Mouse (Mus musculus) mouse embryonic stem cell (cell line): ENCODE data around the gene Ptpa.

Experiments
- in situ Hi-C, 2 experiments: fragments of 300-500 bp; cut with MboI; formaldehyde crosslinking; loops; 1 replicate in 1 of 2; 3 replicates in 1 of 2; pipeline ENCODE4 v1.14.3; 2019 to 2020; ENCODE audit warnings: low sequenced_read_pairs in 2 of 2, low pct_unique_long_range_greater_than_20kb in 1 of 2, mixed read lengths in 1 of 2; ENCODE audit not compliant: unreplicated experiment in 1 of 2

The Ptpa gene

GRCm38 (mm10) chr2:30419112-30419511 lies 3.3 kb downstream of the Ptpa start:
- in situ Hi-C loops: no loop called here

DNA sequence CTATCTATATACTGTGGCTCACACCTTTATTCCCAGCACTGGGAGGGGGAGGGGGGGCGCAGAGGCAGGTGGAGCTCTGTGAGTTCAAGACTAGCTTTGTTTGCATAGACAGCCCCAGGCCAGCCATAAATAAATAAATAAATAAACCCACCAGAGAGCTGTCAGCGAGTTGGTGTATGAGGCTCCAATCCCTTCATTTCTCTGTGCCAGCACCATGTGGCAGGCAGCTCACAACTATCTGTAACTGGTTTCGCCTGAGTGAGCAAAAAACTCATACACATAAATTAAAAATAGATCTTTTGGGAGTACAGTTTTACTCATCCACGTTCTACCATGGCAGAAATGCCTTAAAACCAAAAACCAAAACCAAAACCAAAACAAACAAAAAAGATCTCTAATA lies 5.6 kb downstream of the Ptpa start:
- in situ Hi-C loops: no loop called here

- in situ Hi-C loops: no loop called here
Observed at GRCm38 (mm10) chr2:30429156-30429555, 13.3 kb downstream of the Ptpa start.

GRCm38 (mm10) chr2:30435326-30436155 lies 19.7 kb downstream of the Ptpa start:
- in situ Hi-C loops: loop anchor here in 1 of 2 experiments (10.0 kb wide), 1 partner anchor 359 kb away; no protein-coding TSS in a partner anchor

DNA sequence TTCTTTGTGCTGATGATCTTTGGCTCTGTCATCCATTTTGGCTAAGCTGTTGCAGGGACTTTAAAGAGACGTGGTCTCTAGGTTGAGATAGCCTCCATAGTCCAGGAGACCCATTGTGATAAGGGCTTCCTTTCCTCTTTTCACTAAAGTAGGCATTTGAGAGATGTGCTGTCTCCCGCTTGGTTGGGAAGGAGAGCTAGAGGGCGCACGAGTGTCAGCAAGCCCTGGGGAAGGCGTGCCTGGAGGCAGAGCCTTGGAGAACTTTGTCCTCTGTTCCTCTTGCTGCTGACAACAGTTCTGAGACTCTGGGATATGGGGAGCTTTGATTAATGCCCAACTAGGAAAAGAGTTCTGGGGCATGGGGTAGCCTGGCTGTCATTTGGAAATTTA lies 20.3 kb downstream of the Ptpa start:
- in situ Hi-C loops: loop anchor here in 1 of 2 experiments (10.0 kb wide), 1 partner anchor 359 kb away; no protein-coding TSS in a partner anchor

GRCm38 (mm10) chr2:30436809-30437208 lies 21.0 kb downstream of the Ptpa start:
- in situ Hi-C loops: loop anchor here in 1 of 2 experiments (10.0 kb wide), 1 partner anchor 358 kb away; no protein-coding TSS in a partner anchor

DNA sequence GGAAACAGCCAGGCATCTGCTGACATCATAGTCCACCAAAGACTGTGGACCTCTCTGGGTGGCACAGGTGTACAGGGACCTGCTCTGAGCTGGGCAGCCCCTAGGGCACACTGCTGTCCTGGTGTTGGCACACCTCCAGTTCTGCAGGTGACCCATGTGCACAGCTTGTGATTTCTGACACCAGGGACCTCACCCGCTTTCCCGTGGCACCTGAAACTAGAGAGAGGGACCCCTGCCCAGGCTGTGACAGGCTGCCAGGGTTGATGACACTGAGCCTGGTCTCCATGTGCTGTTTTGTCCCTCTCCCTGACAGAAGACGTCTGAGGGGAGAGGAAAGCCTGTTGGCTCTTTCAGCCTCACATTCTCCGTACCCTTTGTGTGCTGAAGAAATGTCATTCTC lies 22.0 kb downstream of the Ptpa start:
- in situ Hi-C loops: loop anchor here in 1 of 2 experiments (10.0 kb wide), 1 partner anchor 357 kb away; no protein-coding TSS in a partner anchor

- in situ Hi-C loops: loop anchor here (10.0 kb wide), 2 partner anchors 315 to 355 kb away; no protein-coding TSS in a partner anchor
Observed at GRCm38 (mm10) chr2:30439631-30440030, 23.8 kb downstream of the Ptpa start.

- in situ Hi-C loops: loop anchor here in 1 of 2 experiments (10.0 kb wide), 1 partner anchor 315 kb away; no protein-coding TSS in a partner anchor
Observed at GRCm38 (mm10) chr2:30440211-30440700, 24.4 kb downstream of the Ptpa start.

DNA sequence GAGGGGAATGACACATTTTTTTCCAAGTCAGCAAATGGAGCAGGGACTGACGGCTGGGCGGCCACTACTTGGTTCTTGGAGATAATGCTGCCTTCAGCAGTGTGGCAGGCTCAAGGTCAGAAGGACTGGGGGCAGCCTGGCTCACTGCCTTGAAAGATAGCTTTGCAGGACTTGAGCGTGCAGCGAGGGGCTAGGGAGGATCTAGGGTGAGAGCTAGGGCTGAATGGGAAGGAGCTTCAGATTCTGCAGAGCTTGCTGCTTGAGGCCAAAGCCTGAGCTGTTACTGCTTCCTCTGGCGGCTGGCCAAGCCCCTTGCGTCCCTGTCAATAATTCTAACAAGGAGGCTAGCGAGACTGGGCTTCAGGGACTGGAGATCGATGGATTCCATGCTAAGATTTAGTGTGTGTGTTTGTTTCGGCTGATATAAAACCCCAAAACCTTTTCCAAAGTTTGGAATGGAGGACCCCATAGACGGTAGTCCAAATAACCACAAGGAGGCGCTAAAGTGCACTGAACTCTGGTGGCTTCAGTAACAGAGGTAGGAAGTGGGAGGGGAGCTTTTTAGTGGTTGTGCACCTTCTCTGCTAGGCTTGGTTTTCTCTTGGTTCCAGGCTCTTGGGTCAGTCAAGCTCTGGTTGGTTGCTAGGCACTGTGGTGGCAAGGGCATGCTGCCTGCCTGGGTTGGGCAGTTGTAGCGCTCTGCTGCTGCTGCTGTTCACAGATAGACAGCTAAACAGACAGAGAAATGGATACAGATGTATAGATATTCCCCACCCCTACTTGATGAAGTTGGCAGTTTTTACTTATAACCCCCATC lies 25.1 kb downstream of the Ptpa start:
- in situ Hi-C loops: loop anchor here in 1 of 2 experiments (10.0 kb wide), 1 partner anchor 314 kb away; no protein-coding TSS in a partner anchor

DNA sequence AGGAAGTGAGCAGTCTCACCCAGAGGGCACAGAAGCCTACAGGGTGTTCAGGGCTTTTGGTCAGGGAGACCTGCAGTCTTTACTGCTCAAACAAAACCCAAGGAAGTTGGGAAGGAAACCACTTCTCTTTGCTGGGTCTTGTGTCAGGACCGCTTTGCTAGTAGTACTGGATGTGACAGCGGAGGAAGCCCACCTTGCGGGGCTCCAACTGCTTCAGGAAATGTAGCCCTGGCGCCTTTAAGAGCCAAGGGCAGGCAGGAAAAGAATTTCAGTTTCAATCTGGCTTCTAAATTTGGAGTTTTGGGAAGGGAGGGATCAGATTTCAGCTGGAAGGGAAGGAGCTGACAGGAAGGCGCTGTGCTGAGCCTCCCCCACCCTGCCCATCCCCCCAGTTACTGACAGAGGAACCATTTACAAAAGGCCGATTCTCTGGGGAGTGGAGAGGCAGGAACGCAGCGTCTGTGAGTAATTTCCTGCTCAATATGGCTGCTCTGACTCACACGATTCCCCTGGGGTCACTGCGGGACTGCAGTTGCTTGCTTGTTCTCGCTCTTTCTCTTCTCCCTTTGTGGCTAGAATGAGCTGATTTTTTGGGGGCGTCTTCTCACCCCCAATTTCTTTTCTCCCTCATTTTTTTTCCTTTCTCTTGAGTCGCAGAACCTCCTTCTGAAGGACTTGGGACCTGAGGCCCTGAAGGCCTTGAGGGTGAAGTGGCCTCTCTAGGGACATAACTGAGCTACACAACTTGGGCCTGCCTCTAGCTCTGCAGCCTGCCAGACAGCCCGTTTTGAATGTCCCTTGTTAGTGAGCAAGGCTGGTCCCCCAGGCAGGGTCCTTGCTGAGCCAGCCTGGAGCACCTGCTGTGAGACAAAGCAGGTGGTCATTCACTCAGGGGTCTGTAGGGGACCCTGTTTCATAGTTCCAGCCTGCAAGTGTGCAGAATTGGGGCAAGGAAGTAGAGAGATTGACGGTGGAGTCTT lies 26.0 kb downstream of the Ptpa start:
- in situ Hi-C loops: loop anchor here in 1 of 2 experiments (10.0 kb wide), 1 partner anchor 313 kb away; no protein-coding TSS in a partner anchor

DNA sequence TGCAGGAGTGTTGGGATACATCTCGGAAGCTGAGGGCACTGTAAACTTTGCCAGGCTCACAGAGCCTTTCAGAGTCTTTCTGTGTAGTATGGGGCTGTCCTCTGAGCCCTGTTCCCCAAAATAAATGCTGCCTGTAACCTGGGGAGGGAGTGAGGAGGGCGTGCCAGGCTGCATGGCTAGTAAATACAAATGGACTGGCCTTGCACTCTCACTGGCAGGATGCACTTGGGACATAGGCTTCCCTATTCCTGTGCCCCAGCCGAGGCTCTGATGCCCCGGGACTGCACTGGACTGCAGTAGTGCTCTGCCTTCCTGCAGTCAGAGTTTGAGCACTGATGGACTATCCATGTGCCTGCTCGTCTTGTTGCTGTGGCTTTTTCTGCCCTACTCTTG lies 26.7 kb downstream of the Ptpa start:
- in situ Hi-C loops: loop anchor here in 1 of 2 experiments (10.0 kb wide), 1 partner anchor 312 kb away; no protein-coding TSS in a partner anchor

DNA sequence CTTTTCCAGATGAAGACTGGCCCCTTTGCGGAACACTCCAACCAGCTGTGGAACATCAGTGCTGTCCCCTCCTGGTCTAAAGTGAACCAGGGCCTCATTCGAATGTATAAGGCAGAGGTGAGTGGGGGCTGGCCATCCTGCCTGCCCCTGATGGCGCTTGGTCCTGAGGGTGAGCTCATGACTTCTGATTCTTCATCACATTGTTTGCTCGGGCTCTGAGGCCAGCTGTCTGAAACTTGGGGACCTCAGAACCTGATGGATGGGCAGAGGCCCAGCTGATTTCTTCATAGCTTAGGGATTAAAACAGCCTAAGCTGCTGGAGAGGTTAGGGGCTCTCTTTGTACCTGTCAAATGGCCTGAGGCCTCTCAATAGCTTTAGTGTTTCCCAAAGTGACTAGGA lies 27.4 kb downstream of the Ptpa start:
- in situ Hi-C loops: loop anchor here in 1 of 2 experiments (10.0 kb wide), 1 partner anchor 312 kb away; no protein-coding TSS in a partner anchor

GRCm38 (mm10) chr2:30444006-30444405 lies 28.2 kb downstream of the Ptpa start:
- in situ Hi-C loops: loop anchor here in 1 of 2 experiments (10.0 kb wide), 1 partner anchor 311 kb away; no protein-coding TSS in a partner anchor

DNA sequence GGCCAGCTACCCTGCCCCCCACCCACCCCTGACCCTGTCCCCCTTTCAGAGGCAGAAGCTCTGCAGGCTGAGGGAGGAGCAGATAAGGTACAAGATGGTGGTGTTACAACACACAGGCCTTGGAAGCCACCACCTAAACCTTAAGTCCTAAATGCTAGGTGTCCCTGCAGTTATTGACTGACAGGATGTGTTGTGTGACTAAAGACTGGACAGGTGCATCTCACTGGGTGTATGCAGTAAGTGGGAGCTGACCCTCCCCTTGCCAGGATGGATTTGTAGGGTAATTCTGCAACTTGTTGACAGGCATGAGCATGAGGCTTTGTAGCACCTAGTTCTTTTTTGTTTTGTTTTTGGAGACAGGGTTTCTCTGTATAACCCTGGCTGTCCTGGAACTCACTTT lies 28.6 kb downstream of the Ptpa start:
- in situ Hi-C loops: loop anchor here in 1 of 2 experiments (10.0 kb wide), 1 partner anchor 310 kb away; no protein-coding TSS in a partner anchor

DNA sequence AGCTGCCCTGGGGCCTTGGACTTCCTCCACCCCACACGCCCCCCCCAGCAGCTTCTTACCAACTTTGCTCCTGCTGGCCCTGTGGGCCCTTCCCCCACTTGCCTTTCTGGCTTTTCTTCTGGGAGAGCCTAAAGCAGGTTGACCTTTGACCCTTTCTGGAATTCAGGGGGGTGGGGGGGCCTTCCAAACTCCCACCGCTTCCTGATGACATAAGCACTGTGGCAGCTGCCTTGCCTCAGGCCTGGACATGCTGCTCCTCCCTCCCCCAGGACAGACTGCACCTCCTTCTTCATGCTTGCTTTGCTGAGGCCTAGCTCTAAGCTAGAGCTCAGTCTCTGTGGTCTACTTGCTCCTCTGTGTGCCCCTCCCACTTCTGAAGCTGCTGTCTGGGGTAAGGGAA lies 29.5 kb downstream of the Ptpa start:
- in situ Hi-C loops: loop anchor here in 1 of 2 experiments (10.0 kb wide), 1 partner anchor 309 kb away; no protein-coding TSS in a partner anchor
